Mouse (Mus musculus) bone marrow macrophage, adult 2 months (primary cell): Measurements from ENCODE around the gene Pde4d.

Experiments used
- CTCF ChIP-seq: IDR thresholded peaks from 2 replicates; pipeline ENCODE4 v1.5.1; 2012; ENCODE audit warnings: low read depth, mild to moderate bottlenecking, low read length, moderate library complexity
- POLR2A ChIP-seq: IDR thresholded peaks from 2 replicates; pipeline ENCODE4 v1.6.1; 2012; ENCODE audit warnings: mild to moderate bottlenecking, low read depth, low read length, borderline replicate concordance

DNA sequence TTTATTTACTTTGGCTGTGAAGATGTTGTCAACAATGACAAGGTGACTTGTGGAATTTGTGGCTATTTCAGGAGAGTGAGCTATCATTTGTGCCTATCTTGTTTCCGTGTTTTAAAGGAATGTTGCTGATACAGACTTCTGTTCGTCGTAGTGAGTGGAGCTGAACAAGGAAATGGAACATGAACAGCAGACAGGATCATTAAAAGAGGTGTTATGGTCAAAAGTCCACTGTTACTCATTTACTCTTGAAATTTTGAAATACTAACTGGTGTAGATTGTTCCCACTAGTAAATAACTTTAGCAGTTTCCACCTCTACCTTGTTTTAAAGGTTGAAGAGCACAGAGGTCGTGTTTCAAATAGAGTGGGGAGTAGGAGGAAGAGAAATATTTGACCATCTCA is 86.7 kb downstream of the Pde4d start:
- no peak for TF ChIP-seq CTCF
- no peak for TF ChIP-seq POLR2A
